Mouse (Mus musculus) adrenal gland, postnatal 36 days (tissue): Measurements from ENCODE around the gene Mapkapk5. TPM values are rescaled to one million over a fixed set of nuclear protein-coding genes. Genes with fewer than 3 reads are reported as not detected.

ENCODE experiments used
- DNase-seq, 2 experiments: peaks; one replicate each; pipeline ENCODE4 v3.0.0; 2021; ENCODE audit warnings: mixed read lengths in 1 of 2
- total RNA-seq, 2 experiments: library from RNA; stranded (reverse); gene quantifications; 2 replicates each; pipeline ENCODE4 v1.2.3; 2021

Mapkapk5 gene
- total RNA-seq, 2 experiments from 2014 or later: 78.9 to 82.6 TPM

DNA sequence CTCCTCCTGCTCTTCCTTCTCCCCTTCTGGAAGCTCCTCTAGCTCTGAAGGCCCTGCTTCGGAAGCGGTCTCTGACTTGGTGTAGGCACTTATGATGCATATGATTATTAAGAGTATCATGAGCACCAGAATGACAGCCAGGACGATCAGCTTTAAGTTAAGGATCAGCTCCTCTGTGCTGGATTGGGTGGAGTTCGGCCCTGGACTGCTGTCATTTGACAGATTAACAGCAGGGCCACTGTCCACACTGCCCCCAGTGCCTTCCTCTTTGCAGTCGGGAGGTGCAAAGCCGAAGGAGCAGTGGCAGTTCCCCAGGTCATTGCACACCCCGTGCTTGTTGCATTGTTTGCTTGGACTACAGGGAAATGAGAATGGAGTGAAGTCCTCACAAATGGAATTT lies 45.0 kb downstream of the Mapkapk5 start:
- DNase-seq: no peak

DNA sequence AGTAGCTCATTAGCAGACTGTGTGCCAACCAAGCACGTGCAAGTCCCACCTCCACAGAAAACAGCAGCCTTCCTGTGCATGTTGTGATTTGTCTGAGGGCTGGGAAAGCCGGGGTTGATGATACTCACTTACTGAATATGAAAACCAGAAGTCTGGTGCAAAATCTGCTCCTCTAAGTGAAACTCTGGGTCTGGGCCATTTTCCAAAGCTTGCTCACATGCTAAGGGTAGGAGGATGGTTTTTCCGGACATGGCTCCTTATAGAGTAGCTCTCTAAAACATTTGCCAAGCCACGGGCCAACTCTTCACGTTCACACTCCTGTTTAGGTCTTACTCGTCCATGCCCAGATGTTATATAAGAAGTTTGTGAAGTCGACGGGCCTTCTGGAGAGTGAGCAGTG lies 52.4 kb downstream of the Mapkapk5 start:
- no peak for DNase-seq

DNA sequence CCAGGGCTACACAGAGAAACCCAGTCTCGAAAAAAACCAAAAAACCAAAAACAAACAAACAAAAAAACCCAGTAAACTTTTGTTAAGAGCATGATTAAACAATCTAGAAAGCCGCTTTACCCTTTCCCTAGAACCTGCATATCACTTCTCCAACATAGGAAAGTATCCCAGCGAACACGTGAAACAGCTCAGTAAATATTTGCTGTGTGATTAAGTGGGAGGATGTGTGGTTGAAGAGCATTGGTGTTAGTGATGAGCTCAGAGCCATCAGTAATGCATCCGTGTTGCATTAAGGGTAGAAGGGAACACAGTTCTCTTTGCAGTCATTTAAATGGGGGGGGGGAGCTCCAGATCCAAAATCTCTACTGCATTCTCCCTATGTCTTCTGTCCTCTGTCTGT lies 60.9 kb downstream of the Mapkapk5 start:
- DNase-seq: no peak

DNA sequence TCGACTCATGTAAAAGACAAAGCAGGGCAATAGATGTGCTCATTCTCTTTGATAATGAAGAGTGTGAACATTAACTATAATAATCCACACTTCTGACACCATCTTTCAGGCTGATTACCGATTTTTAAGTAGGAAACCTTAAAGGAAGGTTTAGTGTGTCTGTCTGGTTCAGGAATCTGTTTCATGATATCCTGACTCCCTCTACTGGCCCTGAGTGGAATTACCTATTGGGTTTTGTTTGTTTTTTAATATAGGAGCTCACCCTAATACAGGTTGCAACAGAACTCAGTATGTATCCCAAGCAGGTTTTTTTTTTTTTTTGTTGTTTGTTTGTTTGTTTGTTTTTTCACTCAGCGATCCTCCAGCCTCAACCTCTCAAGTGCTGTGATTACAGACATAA lies 68.0 kb downstream of the Mapkapk5 start:
- peak in 1 of 2 experiments; percentile 47 for DNase-seq

DNA sequence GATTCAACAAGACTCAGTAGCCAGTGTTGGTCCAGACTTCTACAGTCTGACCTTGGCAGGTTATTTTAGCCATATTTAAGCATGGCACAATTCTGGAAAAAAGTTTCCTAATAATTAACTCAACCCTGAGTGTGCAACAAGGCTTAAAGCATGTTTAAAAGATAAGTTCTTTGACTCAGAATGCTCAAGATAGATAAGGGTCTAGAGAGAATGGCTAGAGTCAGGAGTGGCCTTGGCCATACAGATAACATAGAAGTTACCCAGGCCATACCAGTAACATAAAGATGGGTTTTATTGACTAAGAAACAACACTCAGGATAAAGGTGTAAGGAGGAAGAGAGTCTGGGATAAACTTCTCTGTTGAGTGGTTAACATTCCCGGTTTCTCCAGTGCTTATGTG lies 69.7 kb downstream of the Mapkapk5 start:
- DNase-seq: no peak

Other genes with a start within 250 kb of the Mapkapk5 start
- gene Trafd1, start 160.3 kb downstream of the Mapkapk5 start, total RNA-seq: 10 to 100 TPM; 44.1 to 49.7 TPM
- gene Naa25, start 148.0 kb downstream of the Mapkapk5 start, total RNA-seq: 10 to 100 TPM; 35.8 to 42.1 TPM
- gene Tmem116, start 94.0 kb downstream of the Mapkapk5 start, total RNA-seq: 1 to 10 TPM; 3.5 to 6.9 TPM
- gene Erp29, start 93.4 kb downstream of the Mapkapk5 start, total RNA-seq: 100 to 1,000 TPM; 117 to 123 TPM
- gene Adam1b, start 42.5 kb downstream of the Mapkapk5 start, total RNA-seq: not detected
- 1 to 10 TPM; 4.1 to 5.5 TPM for gene Adam1a, start 423 bp downstream of the Mapkapk5 start, total RNA-seq
- not detected for gene Gm42878, start 423 bp downstream of the Mapkapk5 start, total RNA-seq
- 1,000 to 10,000 TPM; 1,062 to 2,025 TPM for gene Aldh2, start 47.9 kb upstream of the Mapkapk5 start, total RNA-seq
- gene Acad12, start 73.0 kb upstream of the Mapkapk5 start, total RNA-seq: 10 to 100 TPM; 19.4 to 23.4 TPM
- 10 to 100 TPM; 18.2 to 25.6 TPM for gene Acad10, start 114.6 kb upstream of the Mapkapk5 start, total RNA-seq
- gene Brap, start 114.7 kb upstream of the Mapkapk5 start, total RNA-seq: 10 to 100 TPM; 51.4 to 52.2 TPM
- gene Atxn2, start 165.4 kb upstream of the Mapkapk5 start, total RNA-seq: 100 to 1,000 TPM; 158 to 166 TPM